Mouse (Mus musculus) lung, adult 2 months (tissue): Measurements from ENCODE around the gene Rtn1.

ENCODE experiments used
- CTCF ChIP-seq: fragments of 200-500 bp; IDR thresholded peaks from 2 replicates; pipeline ENCODE4 v1.5.1; 2011; ENCODE audit warnings: mild to moderate bottlenecking, low read length, control low read depth; ENCODE audit not compliant: insufficient read depth
- POLR2A ChIP-seq: fragments of 200-500 bp; IDR thresholded peaks from 2 replicates; pipeline ENCODE4 v1.6.1; 2011; ENCODE audit warnings: low read depth, mild to moderate bottlenecking, control low read depth, low read length, borderline replicate concordance; ENCODE audit errors: extremely low read depth

GRCm38 (mm10) chr12:72301431-72301830 is 107.4 kb downstream of the Rtn1 start:
- no peak for TF ChIP-seq POLR2A
- TF ChIP-seq CTCF: no peak
